Mouse (Mus musculus) forebrain, embryonic 13.5 days (tissue): Measurements from ENCODE around the gene Frmpd3. TPM values are rescaled to one million over a fixed set of nuclear protein-coding genes. Genes with fewer than 3 reads are reported as not detected.

Experiments used
- ATAC-seq: fragments of 200-750 bp; cut with Nextera tagmentation; 2 replicates; pipeline ENCODE4 v1.8.0; 2017
- H3K27ac ChIP-seq: fragments of 300-500 bp; sonication (generic); 2 replicates; pipeline ENCODE4 v1.5.1; 2015; ENCODE audit warnings: inconsistent platforms, mild to moderate bottlenecking, moderate library complexity
- H3K27me3 ChIP-seq: fragments of 300-500 bp; sonication (generic); 2 replicates; pipeline ENCODE4 v1.6.1; 2015; ENCODE audit warnings: mild to moderate bottlenecking, inconsistent platforms
- H3K36me3 ChIP-seq: fragments of 300-500 bp; sonication (generic); 2 replicates; pipeline ENCODE4 v1.6.1; 2015; ENCODE audit warnings: mild to moderate bottlenecking, inconsistent platforms; ENCODE audit not compliant: poor library complexity, severe bottlenecking
- H3K4me1 ChIP-seq: fragments of 300-500 bp; sonication (generic); 2 replicates; pipeline ENCODE4 v1.6.1; 2015; ENCODE audit warnings: inconsistent platforms
- H3K4me2 ChIP-seq: fragments of 300-500 bp; sonication (generic); 2 replicates; pipeline ENCODE4 v1.6.1; 2015; ENCODE audit warnings: inconsistent platforms, mild to moderate bottlenecking, moderate library complexity
- H3K4me3 ChIP-seq: fragments of 300-500 bp; sonication (generic); 2 replicates; pipeline ENCODE4 v1.5.1; 2015; ENCODE audit warnings: mild to moderate bottlenecking, inconsistent platforms
- H3K9ac ChIP-seq: fragments of 300-500 bp; sonication (generic); 2 replicates; pipeline ENCODE4 v1.6.1; 2015; ENCODE audit warnings: mild to moderate bottlenecking, inconsistent platforms
- H3K9me3 ChIP-seq: fragments of 300-500 bp; sonication (generic); replicated peaks from 2 replicates; pipeline ENCODE4 v1.6.1; 2016; ENCODE audit warnings: inconsistent platforms
- WGBS: fragments of 180-500 bp; shearing (Covaris S2); methylation state at CpG from one replicate; pipeline ENCODE4 v1.1.7; 2015; 5-methylcytosine and 5-hydroxymethylcytosine counted together
- microRNA counts: library from miRNA; unstranded; fragments of <30 nt; microRNA quantifications from one replicate; lab custom pipeline; 2016
- microRNA-seq: library from miRNA; unstranded; fragments of <30 nt; microRNA quantifications from one replicate; pipeline ENCODE4, GENCODE M21; 2016
- polyA plus RNA-seq: library from polyadenylated mRNA; unstranded; fragments of >200 nt; fragmentation: Nextera tagmentation; extraction: Ambion mirVana; gene quantifications from 2 replicates; pipeline ENCODE4 v1.2.1, GENCODE M21; 2015

Gene Frmpd3
- polyA plus RNA-seq, 1 experiment from 2014 or later: 1.4 TPM

- Histone ChIP-seq H3K4me3 (peak overlapping the region; percentile 56), H3K9ac (peak overlapping the region; percentile 59), H3K36me3 (no peaks in the 10 kb centered on the region), H3K4me1 (no peaks in the 10 kb centered on the region; the same call in 1 of the 2 replicates), H3K9me3 (no peaks in the 10 kb centered on the region), H3K27ac (no peak overlapping the region), H3K27me3 (no peaks in the 10 kb centered on the region), H3K4me2 (peak overlapping the region; percentile 59)
- ATAC-seq: peak; percentile 73
- WGBS: 19% methylated on average over 33 of the region's 39 CpGs
Measured at GRCm38 (mm10) chrX:140456751-140457491, 114.9 kb downstream of the Frmpd3 start.

- Histone ChIP-seq H3K27me3 (no peaks in the 10 kb centered on the region), H3K4me2 (peak overlapping the region; percentile 59), H3K27ac (no peak overlapping the region), H3K4me1 (no peaks in the 10 kb centered on the region; the same call in 1 of the 2 replicates), H3K4me3 (peak overlapping the region; percentile 56), H3K36me3 (no peaks in the 10 kb centered on the region), H3K9me3 (no peaks in the 10 kb centered on the region), H3K9ac (peak overlapping the region; percentile 59; the same call in 1 of the 2 replicates)
- peak; percentile 17; the same call in 1 of the 2 replicates for ATAC-seq
- 24% methylated on average over 12 of the region's 12 CpGs for WGBS
Measured at GRCm38 (mm10) chrX:140457502-140457901, 115.4 kb downstream of the Frmpd3 start.

- no peak for ATAC-seq
- WGBS: 89% methylated on average over 6 of the region's 6 CpGs
Measured at GRCm38 (mm10) chrX:140478231-140478630, 136.2 kb downstream of the Frmpd3 start.

GRCm38 (mm10) chrX:140479171-140479570 lies 137.1 kb downstream of the Frmpd3 start:
- ATAC-seq: no peak
- no peaks in the 10 kb centered on the region for H3K9me3 ChIP-seq
- no peak overlapping the region for H3K4me3 ChIP-seq
- no peak overlapping the region for H3K27ac ChIP-seq
- H3K36me3 ChIP-seq: peaks cover 6% of the 10 kb centered on the region; the same call in 1 of the 2 replicates
- no peak overlapping the region for H3K9ac ChIP-seq
- no peak overlapping the region for H3K4me2 ChIP-seq
- 59% methylated on average over 4 of the region's 5 CpGs for WGBS
- H3K27me3 ChIP-seq: 0 out of 2 replicates have a peak, but pooled peaks cover 2% of the 10 kb centered on the region
- no peaks in the 10 kb centered on the region for H3K4me1 ChIP-seq

More at GRCm38 (mm10) chrX:140478231-140478630, 136.2 kb downstream of the Frmpd3 start:
- Histone ChIP-seq H3K9ac (no peak overlapping the region), H3K4me2 (no peak overlapping the region), H3K36me3 (peaks cover 6% of the 10 kb centered on the region; the same call in 1 of the 2 replicates), H3K27me3 (0 out of 2 replicates have a peak, but pooled peaks cover 2% of the 10 kb centered on the region), H3K27ac (no peak overlapping the region), H3K9me3 (no peaks in the 10 kb centered on the region), H3K4me3 (no peak overlapping the region), H3K4me1 (no peaks in the 10 kb centered on the region)

MicroRNAs within 50 kb of the gene (microRNA counts, 519-probe panel; counts per million panel counts)
- microRNA mmu-miR-3475 (lab: Ali Mortazavi, UCI): 177 counts per million, percentile 53 among the panel's probes with 10 or more counts

Small RNAs within 50 kb of the gene (microRNA-seq; reads per million reads assigned to microRNA genes)
- 22.8 reads per million, percentile 32 among the genes with 10 or more reads in this experiment for gene Mir3475

Other genes with a start within 250 kb of the Frmpd3 start
- 66.1 and 71.9 TPM in 2 replicates for gene Prps1, start 114.3 kb downstream of the Frmpd3 start, polyA plus RNA-seq